Mouse (Mus musculus) liver, adult 2 months (tissue): ENCODE results near the gene Olfr859.

Experiments used
- CTCF ChIP-seq: fragments of 200-500 bp; IDR thresholded peaks from 2 replicates; pipeline ENCODE4 v1.5.1; 2011; ENCODE audit warnings: low read depth, low read length, control low read depth
- POLR2A ChIP-seq: fragments of 200-500 bp; IDR thresholded peaks from 2 replicates; pipeline ENCODE4 v1.6.1; 2011; ENCODE audit warnings: low read length, control low read depth; ENCODE audit not compliant: insufficient read depth; ENCODE audit errors: extremely low read depth

DNA sequence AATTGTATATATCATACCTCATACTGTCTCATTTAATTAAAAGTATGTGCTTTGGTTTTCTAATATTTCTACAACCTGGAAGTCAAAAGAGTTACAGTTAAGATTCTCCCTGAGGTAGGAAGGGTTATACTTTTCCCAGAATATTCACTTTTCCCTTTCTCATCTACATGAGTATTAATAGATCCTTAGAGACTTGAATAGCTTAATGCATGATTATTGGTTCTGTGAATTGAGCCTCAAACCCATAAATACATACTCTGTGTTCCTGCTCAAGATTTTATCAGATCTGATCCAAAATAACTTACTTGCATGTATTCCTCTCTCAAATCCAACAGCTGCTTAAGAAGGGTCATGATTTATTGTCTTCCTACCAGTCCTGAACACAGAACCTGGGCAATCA, 24.7 kb upstream of the Olfr859 start, which contains the start of gene Olfr58:
- TF ChIP-seq CTCF, result no peak
- TF ChIP-seq POLR2A, result no peak
